Mouse (Mus musculus) kidney, adult 2 months (tissue): ENCODE measurements around the gene Tcf7l1.

ENCODE experiments used
- CTCF ChIP-seq: fragments of 200-500 bp; conservative IDR thresholded peaks from 2 replicates; pipeline ENCODE4 v1.5.1; 2011; ENCODE audit warnings: low read depth, mild to moderate bottlenecking, control low read depth, low read length, moderate library complexity, mixed read lengths; ENCODE audit not compliant: insufficient read depth, insufficient read length
- POLR2A ChIP-seq: fragments of 200-500 bp; IDR thresholded peaks from one replicate; pipeline ENCODE4 v1.6.1; 2011; ENCODE audit warnings: low read depth, low read length, control low read depth

- no peak for TF ChIP-seq CTCF
- no peak for TF ChIP-seq POLR2A
Measured at GRCm38 (mm10) chr6:72723731-72724385, 65.2 kb downstream of the Tcf7l1 start.
